Mouse (Mus musculus): Measurements from ENCODE around the gene Krtap2-4. TPM values are rescaled to one million over a fixed set of nuclear protein-coding genes. Genes with fewer than 3 reads are reported as not detected.

Krtap2-4 gene
- polyA plus RNA-seq, 1 experiment from 2014 or later: not detected

DNA sequence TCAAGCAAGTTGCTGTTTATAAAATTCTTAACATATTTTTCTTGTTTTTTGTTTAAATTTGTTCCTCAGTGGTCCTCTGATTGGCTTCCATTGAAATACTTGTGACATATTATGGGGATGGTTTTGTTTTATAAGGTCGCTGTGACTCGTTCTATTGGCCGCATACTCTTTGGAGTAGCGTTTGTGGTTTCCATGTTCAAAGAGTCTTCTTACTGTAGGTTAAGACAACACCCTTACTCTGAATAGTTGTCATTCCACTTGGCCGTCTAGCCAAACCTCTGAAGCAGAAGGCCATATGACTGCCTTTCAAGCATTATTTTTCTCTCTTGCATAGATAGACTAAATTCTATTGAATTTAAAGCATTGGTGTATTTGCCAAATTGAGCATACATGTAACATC lies 33.6 kb downstream of the Krtap2-4 start:
- H3K27ac ChIP-seq: no peak overlapping the region
- 78% methylated on average over 5 of the region's 5 CpGs for WGBS
- H3K9ac ChIP-seq: no peak overlapping the region
- no peaks in the 10 kb centered on the region for H3K27me3 ChIP-seq
- H3K4me2 ChIP-seq: no peak overlapping the region
- H3K9me3 ChIP-seq: no peaks in the 10 kb centered on the region
- ATAC-seq (ENCODE audit: insufficient number of reproducible peaks, low FRiP score, low TSS enrichment, low read depth): no peak
- H3K4me1 ChIP-seq: no peaks in the 10 kb centered on the region
- no peak overlapping the region for H3K4me3 ChIP-seq
- H3K36me3 ChIP-seq: no peaks in the 10 kb centered on the region

GRCm38 (mm10) chr11:99580636-99581035 lies 34.0 kb downstream of the Krtap2-4 start, which contains the start of gene Krtap1-5:
Gene Krtap1-5, minus strand, starts transcription at chr11:99581016.
- Histone ChIP-seq H3K36me3 (no peaks in the 10 kb centered on the region), H3K9me3 (no peaks in the 10 kb centered on the region), H3K27ac (no peak within 1 kb of the TSS), H3K27me3 (no peaks in the 10 kb centered on the region), H3K4me2 (no peak within 1 kb of the TSS), H3K4me1 (no peaks in the 10 kb centered on the region), H3K4me3 (no peak within 1 kb of the TSS), H3K9ac (no peak within 1 kb of the TSS)
- 78% methylated on average over 6 of the region's 6 CpGs for WGBS
- no peak for ATAC-seq (ENCODE audit: insufficient number of reproducible peaks, low FRiP score, low TSS enrichment, low read depth)

- ATAC-seq (ENCODE audit: insufficient number of reproducible peaks, low FRiP score, low TSS enrichment, low read depth): no peak
- Histone ChIP-seq H3K4me3 (no peak overlapping the region), H3K9ac (no peak overlapping the region), H3K27me3 (no peaks in the 10 kb centered on the region), H3K4me1 (no peaks in the 10 kb centered on the region), H3K36me3 (no peaks in the 10 kb centered on the region), H3K9me3 (no peaks in the 10 kb centered on the region), H3K27ac (no peak overlapping the region), H3K4me2 (no peak overlapping the region; the same call in 1 of the 2 replicates)
- WGBS: 2% methylated on average over 7 of the region's 7 CpGs
These were observed 40.5 kb downstream of the Krtap2-4 start for GRCm38 (mm10) chr11:99574106-99574505.

GRCm38 (mm10) chr11:99573164-99573563 lies 41.5 kb downstream of the Krtap2-4 start:
- H3K4me1 ChIP-seq: no peaks in the 10 kb centered on the region
- no peak overlapping the region for H3K4me3 ChIP-seq

GRCm38 (mm10) chr11:99566530-99566929 lies 48.1 kb downstream of the Krtap2-4 start, which contains the start of gene Krtap3-1:
Gene Krtap3-1, minus strand, starts transcription at chr11:99566630.
- no peak within 1 kb of the TSS for H3K9ac ChIP-seq
- ATAC-seq (ENCODE audit: insufficient number of reproducible peaks, low FRiP score, low TSS enrichment, low read depth): no peak
- WGBS: 68% methylated on average over 7 of the region's 7 CpGs

More at GRCm38 (mm10) chr11:99573164-99573563, 41.5 kb downstream of the Krtap2-4 start:
- WGBS: 71% methylated on average over 4 of the region's 4 CpGs
- ATAC-seq (ENCODE audit: insufficient number of reproducible peaks, low FRiP score, low TSS enrichment, low read depth): no peak
- H3K9me3 ChIP-seq: no peaks in the 10 kb centered on the region
- H3K36me3 ChIP-seq: no peaks in the 10 kb centered on the region
- no peaks in the 10 kb centered on the region for H3K27me3 ChIP-seq
- H3K4me2 ChIP-seq: no peak overlapping the region
- no peak overlapping the region for H3K9ac ChIP-seq
- no peak overlapping the region for H3K27ac ChIP-seq

More at GRCm38 (mm10) chr11:99566530-99566929, 48.1 kb downstream of the Krtap2-4 start, which contains the start of gene Krtap3-1:
- no peaks in the 10 kb centered on the region for H3K9me3 ChIP-seq
- no peak within 1 kb of the TSS for H3K27ac ChIP-seq
- H3K4me3 ChIP-seq: no peak within 1 kb of the TSS
- no peak within 1 kb of the TSS for H3K4me2 ChIP-seq
- H3K27me3 ChIP-seq: no peaks in the 10 kb centered on the region
- H3K36me3 ChIP-seq: no peaks in the 10 kb centered on the region
- no peaks in the 10 kb centered on the region for H3K4me1 ChIP-seq

Other genes starting within 250 kb of the Krtap2-4 start
- gene Krt28, start 239.9 kb downstream of the Krtap2-4 start, polyA plus RNA-seq (2015; fragmentation: Nextera tagmentation; extraction: Ambion mirVana): 0.14 and 0.17 TPM in 2 replicates
- gene Krt10, start 225.5 kb downstream of the Krtap2-4 start, polyA plus RNA-seq (2015; fragmentation: Nextera tagmentation; extraction: Ambion mirVana): 625 and 642 TPM in 2 replicates
- gene Krt12, start 192.6 kb downstream of the Krtap2-4 start, polyA plus RNA-seq (2015; fragmentation: Nextera tagmentation; extraction: Ambion mirVana): 0.15 and 0.61 TPM in 2 replicates
- gene Krt20, start 176.7 kb downstream of the Krtap2-4 start, polyA plus RNA-seq (2015; fragmentation: Nextera tagmentation; extraction: Ambion mirVana): 0.20 and 0.32 TPM in 2 replicates
- 23.0 and 24.2 TPM in 2 replicates for gene Krt23, start 121.7 kb downstream of the Krtap2-4 start, polyA plus RNA-seq (2015; fragmentation: Nextera tagmentation; extraction: Ambion mirVana)
- gene Krt39, start 93.5 kb downstream of the Krtap2-4 start, polyA plus RNA-seq (2015; fragmentation: Nextera tagmentation; extraction: Ambion mirVana): 0.15 TPM in 1 of 2 replicates, not detected in the other
- not detected in 2 replicates for gene Krt40, start 71.7 kb downstream of the Krtap2-4 start, polyA plus RNA-seq (2015; fragmentation: Nextera tagmentation; extraction: Ambion mirVana)
- 4.0 and 5.6 TPM in 2 replicates for gene Krtap3-3, start 64.0 kb downstream of the Krtap2-4 start, polyA plus RNA-seq (2015; fragmentation: Nextera tagmentation; extraction: Ambion mirVana)
- gene Krtap3-2, start 58.0 kb downstream of the Krtap2-4 start, polyA plus RNA-seq (2015; fragmentation: Nextera tagmentation; extraction: Ambion mirVana): 0.24 TPM in 1 of 2 replicates, not detected in the other
- gene Gm11939, start 55.4 kb downstream of the Krtap2-4 start, polyA plus RNA-seq (2015; fragmentation: Nextera tagmentation; extraction: Ambion mirVana): not detected in 2 replicates
- gene Krtap3-1, start 48.2 kb downstream of the Krtap2-4 start, polyA plus RNA-seq (2015; fragmentation: Nextera tagmentation; extraction: Ambion mirVana): 6.4 and 15.3 TPM in 2 replicates
- 0.22 TPM in 1 of 2 replicates, not detected in the other for gene Krtap1-5, start 33.8 kb downstream of the Krtap2-4 start, polyA plus RNA-seq (2015; fragmentation: Nextera tagmentation; extraction: Ambion mirVana)
- not detected in 2 replicates for gene Krtap1-4, start 31.2 kb downstream of the Krtap2-4 start, polyA plus RNA-seq (2015; fragmentation: Nextera tagmentation; extraction: Ambion mirVana)
- not detected in 2 replicates for gene Krtap1-3, start 23.5 kb downstream of the Krtap2-4 start, polyA plus RNA-seq (2015; fragmentation: Nextera tagmentation; extraction: Ambion mirVana)
- gene Krtap9-3, start 16.7 kb downstream of the Krtap2-4 start, polyA plus RNA-seq (2015; fragmentation: Nextera tagmentation; extraction: Ambion mirVana): not detected in 2 replicates
- gene Gm11938, start 11.5 kb downstream of the Krtap2-4 start, polyA plus RNA-seq (2015; fragmentation: Nextera tagmentation; extraction: Ambion mirVana): not detected in 2 replicates
- gene Gm11937, start 4.7 kb downstream of the Krtap2-4 start, polyA plus RNA-seq (2015; fragmentation: Nextera tagmentation; extraction: Ambion mirVana): not detected in 2 replicates
- not detected in 2 replicates for gene Gm11562, start 5.6 kb upstream of the Krtap2-4 start, polyA plus RNA-seq (2015; fragmentation: Nextera tagmentation; extraction: Ambion mirVana)
- not detected in 2 replicates for gene Krtap4-1, start 13.4 kb upstream of the Krtap2-4 start, polyA plus RNA-seq (2015; fragmentation: Nextera tagmentation; extraction: Ambion mirVana)
- not detected in 2 replicates for gene Krtap4-2, start 20.2 kb upstream of the Krtap2-4 start, polyA plus RNA-seq (2015; fragmentation: Nextera tagmentation; extraction: Ambion mirVana)
- not detected in 2 replicates for gene Krtap4-7, start 29.2 kb upstream of the Krtap2-4 start, polyA plus RNA-seq (2015; fragmentation: Nextera tagmentation; extraction: Ambion mirVana)
- not detected in 2 replicates for gene Gm11555, start 35.4 kb upstream of the Krtap2-4 start, polyA plus RNA-seq (2015; fragmentation: Nextera tagmentation; extraction: Ambion mirVana)
- not detected in 2 replicates for gene Gm11563, start 44.1 kb upstream of the Krtap2-4 start, polyA plus RNA-seq (2015; fragmentation: Nextera tagmentation; extraction: Ambion mirVana)
- gene Krtap4-6, start 51.1 kb upstream of the Krtap2-4 start, polyA plus RNA-seq (2015; fragmentation: Nextera tagmentation; extraction: Ambion mirVana): not detected in 2 replicates
- not detected in 2 replicates for gene Gm14190, start 75.9 kb upstream of the Krtap2-4 start, polyA plus RNA-seq (2015; fragmentation: Nextera tagmentation; extraction: Ambion mirVana)
- not detected in 2 replicates for gene Gm14180, start 119.4 kb upstream of the Krtap2-4 start, polyA plus RNA-seq (2015; fragmentation: Nextera tagmentation; extraction: Ambion mirVana)
- gene Gm11595, start 158.1 kb upstream of the Krtap2-4 start, polyA plus RNA-seq (2015; fragmentation: Nextera tagmentation; extraction: Ambion mirVana): not detected in 2 replicates
- gene Krtap4-8, start 165.9 kb upstream of the Krtap2-4 start, polyA plus RNA-seq (2015; fragmentation: Nextera tagmentation; extraction: Ambion mirVana): not detected in 2 replicates
- not detected in 2 replicates for gene Krtap4-9, start 170.4 kb upstream of the Krtap2-4 start, polyA plus RNA-seq (2015; fragmentation: Nextera tagmentation; extraction: Ambion mirVana)
- not detected in 2 replicates for gene Gm11596, start 178.6 kb upstream of the Krtap2-4 start, polyA plus RNA-seq (2015; fragmentation: Nextera tagmentation; extraction: Ambion mirVana)
- gene Gm11569, start 184.1 kb upstream of the Krtap2-4 start, polyA plus RNA-seq (2015; fragmentation: Nextera tagmentation; extraction: Ambion mirVana): not detected in 2 replicates
- not detected in 2 replicates for gene Gm11554, start 189.6 kb upstream of the Krtap2-4 start, polyA plus RNA-seq (2015; fragmentation: Nextera tagmentation; extraction: Ambion mirVana)
- gene Krtap4-13, start 195.0 kb upstream of the Krtap2-4 start, polyA plus RNA-seq (2015; fragmentation: Nextera tagmentation; extraction: Ambion mirVana): not detected in 2 replicates
- gene Gm11564, start 200.8 kb upstream of the Krtap2-4 start, polyA plus RNA-seq (2015; fragmentation: Nextera tagmentation; extraction: Ambion mirVana): not detected in 2 replicates
- gene 2300003K06Rik, start 223.2 kb upstream of the Krtap2-4 start, polyA plus RNA-seq (2015; fragmentation: Nextera tagmentation; extraction: Ambion mirVana): not detected in 2 replicates
- not detected in 2 replicates for gene Krtap4-16, start 236.8 kb upstream of the Krtap2-4 start, polyA plus RNA-seq (2015; fragmentation: Nextera tagmentation; extraction: Ambion mirVana)
- not detected in 2 replicates for gene Gm11568, start 243.1 kb upstream of the Krtap2-4 start, polyA plus RNA-seq (2015; fragmentation: Nextera tagmentation; extraction: Ambion mirVana)
- not detected in 2 replicates for gene Gm11559, start 249.6 kb upstream of the Krtap2-4 start, polyA plus RNA-seq (2015; fragmentation: Nextera tagmentation; extraction: Ambion mirVana)

All from limb, embryonic 15.5 days (tissue).